Mouse (Mus musculus) cerebellum, adult 2 months (tissue): Measurements from ENCODE around the gene Ap2a2.

Experiments used
- CTCF ChIP-seq: fragments of 200-500 bp; IDR thresholded peaks from 2 replicates; pipeline ENCODE4 v1.5.1; 2011; ENCODE audit warnings: low read depth, mild to moderate bottlenecking, control low read depth, low read length, moderate library complexity, borderline replicate concordance; ENCODE audit not compliant: insufficient read depth
- POLR2A ChIP-seq: fragments of 200-500 bp; IDR thresholded peaks from 2 replicates; pipeline ENCODE4 v1.6.1; 2011; ENCODE audit warnings: low read length, control low read depth, borderline replicate concordance; ENCODE audit not compliant: insufficient read depth

DNA sequence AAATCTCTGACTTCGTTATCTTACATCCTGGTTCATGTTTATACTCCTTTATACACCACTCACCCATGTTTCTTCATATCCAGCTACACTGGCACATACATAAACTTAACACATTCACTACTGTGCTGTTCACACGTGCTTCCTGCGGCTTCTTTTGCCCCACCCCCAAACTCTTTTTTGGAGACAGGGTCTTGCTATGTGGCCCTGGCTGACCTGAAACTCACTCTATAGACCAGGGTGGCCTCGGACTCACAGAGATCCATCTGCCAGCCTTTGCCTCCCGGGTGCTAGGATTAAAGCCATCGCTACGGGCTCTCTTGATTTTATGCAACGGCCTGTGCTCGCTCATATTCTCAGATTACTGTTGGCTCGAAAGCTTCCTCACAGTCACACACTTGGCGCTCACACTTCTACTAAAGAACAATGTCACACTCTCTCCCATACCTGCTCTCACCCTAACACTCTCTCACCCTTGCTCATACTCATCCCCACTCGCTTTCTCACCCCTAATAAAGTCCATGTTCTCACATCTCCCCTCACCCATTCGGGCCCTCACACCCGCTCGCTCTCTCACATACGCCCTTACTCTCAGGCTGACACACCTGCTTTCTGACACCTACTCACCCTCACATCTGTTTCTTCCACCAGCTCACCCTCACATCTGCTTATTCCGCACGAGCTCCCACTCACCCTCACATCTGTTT, 23.0 kb upstream of the Ap2a2 start:
- TF ChIP-seq CTCF (no peak), POLR2A (no peak)
